Mouse (Mus musculus): ENCODE results near the gene Pdzrn4. TPM values are rescaled to one million over a fixed set of nuclear protein-coding genes. Genes with fewer than 3 reads are reported as not detected.

Gene Pdzrn4
- polyA plus RNA-seq, 1 experiment: 0.62 TPM

DNA sequence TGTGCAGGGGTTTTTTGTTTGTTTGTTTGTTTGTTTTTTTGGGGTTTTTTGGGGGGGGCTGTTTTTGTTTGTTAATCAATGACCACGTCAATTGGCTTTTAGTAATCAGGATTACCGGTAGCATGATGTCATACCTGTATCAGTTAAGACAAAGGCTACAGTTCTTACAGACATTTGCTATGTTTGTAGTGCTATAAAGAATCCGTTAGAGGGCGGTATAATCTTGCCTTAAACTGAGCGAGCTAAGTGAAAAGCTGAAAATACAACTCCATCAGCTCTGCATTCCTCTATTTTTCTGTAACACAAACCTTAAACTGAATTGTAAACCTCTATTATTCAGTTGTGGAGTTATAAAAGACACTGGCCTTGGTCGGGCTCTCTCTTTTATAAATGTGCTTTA is 37.9 kb downstream of the Pdzrn4 start:
- TF ChIP-seq POLR2A (IDR thresholded peaks at IDR 0.05; ENCODE audit: control insufficient read depth, extremely low read depth, insufficient read depth, low read length, poor library complexity) (no peak), CTCF (IDR thresholded peaks at IDR 0.05; ENCODE audit: borderline replicate concordance, control insufficient read depth, extremely low read depth, insufficient read depth, low read length, poor library complexity) (no peak)
- DNase-seq: no peak
- no peak overlapping the region for H3K27ac ChIP-seq (ENCODE audit: control insufficient read depth, insufficient read depth, low read length)
- no peak overlapping the region for H3K4me3 ChIP-seq (ENCODE audit: control insufficient read depth, insufficient read depth, low read length)
- no peaks in the 10 kb centered on the region for H3K27me3 ChIP-seq (ENCODE audit: control insufficient read depth, insufficient read depth, low read length)
- no peaks in the 10 kb centered on the region for H3K36me3 ChIP-seq (ENCODE audit: control insufficient read depth, insufficient read depth, low read length)
- no peaks in the 10 kb centered on the region for H3K4me1 ChIP-seq (replicated peaks; ENCODE audit: control insufficient read depth, insufficient read depth, low read length)
- WGBS: 11% methylated on average over 6 of the region's 6 CpGs

DNA sequence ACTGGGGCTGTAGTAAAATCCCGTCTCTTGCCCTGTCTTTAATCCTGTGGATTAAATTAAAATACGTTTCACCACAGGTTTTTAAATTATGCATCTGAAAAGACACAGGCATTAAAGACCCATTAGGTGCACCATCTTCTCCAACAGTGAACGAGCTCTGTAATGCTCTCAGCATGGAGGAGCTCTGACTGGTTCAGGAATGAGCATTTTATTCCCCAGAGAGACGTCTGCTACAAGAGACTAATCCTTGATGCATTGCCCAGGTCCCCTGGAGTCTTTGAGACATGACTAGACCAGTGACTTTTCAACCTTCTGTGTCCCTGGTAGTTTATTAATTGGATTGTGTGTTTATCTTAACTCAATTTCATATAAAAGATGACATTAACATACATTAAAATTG is 38.6 kb downstream of the Pdzrn4 start:
- WGBS: 82% methylated on average over 4 of the region's 4 CpGs
- H3K27ac ChIP-seq (ENCODE audit: control insufficient read depth, insufficient read depth, low read length): no peak overlapping the region
- no peaks in the 10 kb centered on the region for H3K27me3 ChIP-seq (ENCODE audit: control insufficient read depth, insufficient read depth, low read length)
- H3K4me1 ChIP-seq (replicated peaks; ENCODE audit: control insufficient read depth, insufficient read depth, low read length): no peaks in the 10 kb centered on the region
- no peaks in the 10 kb centered on the region for H3K36me3 ChIP-seq (ENCODE audit: control insufficient read depth, insufficient read depth, low read length)
- H3K4me3 ChIP-seq (ENCODE audit: control insufficient read depth, insufficient read depth, low read length): no peak overlapping the region
- TF ChIP-seq CTCF (IDR thresholded peaks at IDR 0.05; ENCODE audit: borderline replicate concordance, control insufficient read depth, extremely low read depth, insufficient read depth, low read length, poor library complexity) (no peak), POLR2A (IDR thresholded peaks at IDR 0.05; ENCODE audit: control insufficient read depth, extremely low read depth, insufficient read depth, low read length, poor library complexity) (no peak)
- DNase-seq: no peak

DNA sequence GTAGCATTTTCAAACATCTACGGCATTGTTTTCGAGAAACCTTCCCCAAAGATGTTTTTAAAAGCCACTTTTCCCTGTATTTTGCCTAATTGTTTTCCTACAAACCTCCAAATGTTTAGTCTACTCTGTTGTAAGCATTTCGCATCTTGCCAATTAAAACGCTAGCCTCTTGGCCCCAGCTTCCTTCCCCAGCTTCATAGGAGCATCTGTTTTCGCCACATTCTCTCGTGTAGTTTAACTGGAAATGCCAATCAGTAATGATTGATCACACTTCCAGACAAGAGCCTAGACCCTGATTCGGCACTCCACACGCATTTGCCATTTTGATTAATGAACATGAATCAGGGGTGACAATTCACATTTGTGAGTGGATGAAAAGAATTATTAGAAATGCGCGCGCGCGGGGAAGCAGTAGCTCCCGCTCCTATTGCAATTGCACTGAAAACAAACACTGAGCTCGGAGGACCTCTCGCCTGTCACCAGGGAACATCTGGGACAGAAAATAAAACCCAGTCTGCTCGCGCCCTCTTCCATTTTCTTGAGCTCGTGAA is 45.0 kb downstream of the Pdzrn4 start:
- 86% methylated on average over 19 of the region's 19 CpGs for WGBS
- H3K27me3 ChIP-seq (ENCODE audit: control insufficient read depth, insufficient read depth, low read length): no peaks in the 10 kb centered on the region
- TF ChIP-seq CTCF (IDR thresholded peaks at IDR 0.05; ENCODE audit: borderline replicate concordance, control insufficient read depth, extremely low read depth, insufficient read depth, low read length, poor library complexity) (no peak), POLR2A (IDR thresholded peaks at IDR 0.05; ENCODE audit: control insufficient read depth, extremely low read depth, insufficient read depth, low read length, poor library complexity) (no peak)
- no peaks in the 10 kb centered on the region for H3K4me1 ChIP-seq (replicated peaks; ENCODE audit: control insufficient read depth, insufficient read depth, low read length)
- no peak for DNase-seq
- H3K4me3 ChIP-seq (ENCODE audit: control insufficient read depth, insufficient read depth, low read length): no peak overlapping the region
- no peaks in the 10 kb centered on the region for H3K36me3 ChIP-seq (ENCODE audit: control insufficient read depth, insufficient read depth, low read length)
- H3K27ac ChIP-seq (ENCODE audit: control insufficient read depth, insufficient read depth, low read length): no peak overlapping the region

DNA sequence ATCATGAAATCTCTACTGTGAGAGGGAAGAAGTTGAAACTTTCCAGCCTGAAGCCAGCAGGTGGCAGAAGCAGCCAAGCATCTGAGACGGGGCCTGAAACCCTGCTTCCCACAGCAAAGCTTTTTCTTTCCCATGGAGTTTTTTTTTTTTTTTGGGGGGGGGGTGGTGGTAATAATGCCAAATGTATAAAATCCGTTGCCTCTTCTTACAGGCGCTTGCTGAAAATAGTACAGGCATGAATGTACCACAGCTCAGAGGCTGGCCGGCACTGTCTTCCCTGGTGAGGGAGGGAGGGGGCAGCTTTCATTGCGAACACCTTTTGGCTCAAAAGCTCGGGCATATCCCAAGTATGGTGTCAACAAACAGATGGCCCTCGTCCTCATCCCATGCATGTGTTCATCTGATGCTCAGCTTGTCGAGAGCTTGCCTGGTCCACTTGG is 51.0 kb downstream of the Pdzrn4 start:
- 59% methylated on average over 8 of the region's 8 CpGs for WGBS
- Histone ChIP-seq H3K36me3 (ENCODE audit: control insufficient read depth, insufficient read depth, low read length) (no peaks in the 10 kb centered on the region), H3K4me1 (replicated peaks; ENCODE audit: control insufficient read depth, insufficient read depth, low read length) (no peaks in the 10 kb centered on the region), H3K27me3 (ENCODE audit: control insufficient read depth, insufficient read depth, low read length) (no peaks in the 10 kb centered on the region), H3K4me3 (ENCODE audit: control insufficient read depth, insufficient read depth, low read length) (no peak overlapping the region), H3K27ac (ENCODE audit: control insufficient read depth, insufficient read depth, low read length) (no peak overlapping the region)
- TF ChIP-seq POLR2A (IDR thresholded peaks at IDR 0.05; ENCODE audit: control insufficient read depth, extremely low read depth, insufficient read depth, low read length, poor library complexity) (no peak), CTCF (IDR thresholded peaks at IDR 0.05; ENCODE audit: borderline replicate concordance, control insufficient read depth, extremely low read depth, insufficient read depth, low read length, poor library complexity) (no peak)
- no peak for DNase-seq

DNA sequence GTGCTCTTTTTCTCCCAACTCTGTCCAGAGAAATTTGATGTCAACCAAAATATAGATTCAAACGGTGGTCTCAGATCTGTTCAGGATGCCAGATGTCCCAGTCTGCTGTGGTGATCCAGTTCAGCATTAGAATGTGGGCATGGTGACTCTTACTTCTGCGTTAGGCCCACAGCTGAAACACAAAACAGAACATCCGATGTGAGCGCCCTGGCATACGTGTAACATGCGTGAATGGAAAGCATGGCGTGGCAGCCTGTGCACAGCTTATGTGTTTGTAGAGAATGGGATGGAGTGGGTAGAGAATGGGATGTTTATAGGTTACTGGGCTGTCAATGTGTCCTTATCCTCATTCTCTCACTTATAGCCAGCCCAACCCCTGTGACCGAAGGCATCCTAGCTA is 52.4 kb downstream of the Pdzrn4 start:
- TF ChIP-seq CTCF (IDR thresholded peaks at IDR 0.05; ENCODE audit: borderline replicate concordance, control insufficient read depth, extremely low read depth, insufficient read depth, low read length, poor library complexity) (no peak), POLR2A (IDR thresholded peaks at IDR 0.05; ENCODE audit: control insufficient read depth, extremely low read depth, insufficient read depth, low read length, poor library complexity) (no peak)
- no peaks in the 10 kb centered on the region for H3K4me1 ChIP-seq (replicated peaks; ENCODE audit: control insufficient read depth, insufficient read depth, low read length)
- DNase-seq: no peak
- H3K27ac ChIP-seq (ENCODE audit: control insufficient read depth, insufficient read depth, low read length): no peak overlapping the region
- H3K36me3 ChIP-seq (ENCODE audit: control insufficient read depth, insufficient read depth, low read length): no peaks in the 10 kb centered on the region
- no peaks in the 10 kb centered on the region for H3K27me3 ChIP-seq (ENCODE audit: control insufficient read depth, insufficient read depth, low read length)
- 96% methylated on average over 8 of the region's 8 CpGs for WGBS
- H3K4me3 ChIP-seq (ENCODE audit: control insufficient read depth, insufficient read depth, low read length): no peak overlapping the region

DNA sequence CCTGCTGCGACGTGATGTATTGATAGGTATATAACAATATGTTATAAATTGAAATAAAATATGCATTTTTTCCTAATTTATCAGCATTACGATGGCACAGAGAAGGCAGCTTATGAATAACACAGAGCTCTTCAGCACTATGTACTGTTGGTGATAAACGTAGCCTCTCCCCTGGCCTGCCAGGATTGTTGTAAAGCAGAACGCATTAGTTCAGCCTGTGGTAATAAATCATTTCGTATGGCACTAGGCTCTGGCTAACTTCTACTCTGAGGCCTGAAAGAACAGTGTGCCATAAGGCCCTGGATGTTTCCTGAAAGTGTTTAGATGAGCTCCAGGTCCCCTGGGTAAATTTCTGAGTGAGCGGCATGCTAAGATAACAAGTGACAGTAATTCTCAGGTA is 55.9 kb downstream of the Pdzrn4 start:
- H3K4me1 ChIP-seq (replicated peaks; ENCODE audit: control insufficient read depth, insufficient read depth, low read length): no peaks in the 10 kb centered on the region
- no peak for TF ChIP-seq POLR2A (IDR thresholded peaks at IDR 0.05; ENCODE audit: control insufficient read depth, extremely low read depth, insufficient read depth, low read length, poor library complexity)
- no peak for TF ChIP-seq CTCF (IDR thresholded peaks at IDR 0.05; ENCODE audit: borderline replicate concordance, control insufficient read depth, extremely low read depth, insufficient read depth, low read length, poor library complexity)
- no peak overlapping the region for H3K27ac ChIP-seq (ENCODE audit: control insufficient read depth, insufficient read depth, low read length)
- 76% methylated on average over 7 of the region's 7 CpGs for WGBS
- no peaks in the 10 kb centered on the region for H3K36me3 ChIP-seq (ENCODE audit: control insufficient read depth, insufficient read depth, low read length)
- no peak for DNase-seq
- H3K4me3 ChIP-seq (ENCODE audit: control insufficient read depth, insufficient read depth, low read length): no peak overlapping the region
- no peaks in the 10 kb centered on the region for H3K27me3 ChIP-seq (ENCODE audit: control insufficient read depth, insufficient read depth, low read length)

DNA sequence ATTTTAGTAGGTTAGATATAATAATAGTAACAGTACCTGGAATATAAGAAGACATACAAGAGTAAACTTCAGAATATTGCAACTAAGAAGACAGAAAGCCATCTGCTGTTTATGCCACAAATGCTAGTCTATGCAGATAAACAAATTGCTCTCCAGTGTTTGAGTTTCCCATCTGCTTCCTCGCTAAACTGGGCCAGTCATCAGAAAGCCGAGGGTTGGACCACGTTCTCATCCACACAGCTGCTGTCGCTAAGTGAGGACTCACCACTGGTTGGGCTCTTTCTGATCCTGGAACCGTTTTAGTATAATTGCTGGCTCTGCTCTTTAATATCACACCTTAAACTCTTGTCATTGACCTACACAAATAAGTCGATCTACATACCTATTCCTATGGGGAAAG is 85.5 kb downstream of the Pdzrn4 start:
- 87% methylated on average over 6 of the region's 6 CpGs for WGBS
- H3K27ac ChIP-seq (ENCODE audit: control insufficient read depth, insufficient read depth, low read length): no peak overlapping the region
- no peak overlapping the region for H3K4me3 ChIP-seq (ENCODE audit: control insufficient read depth, insufficient read depth, low read length)
- DNase-seq: no peak
- TF ChIP-seq CTCF (IDR thresholded peaks at IDR 0.05; ENCODE audit: borderline replicate concordance, control insufficient read depth, extremely low read depth, insufficient read depth, low read length, poor library complexity) (no peak), POLR2A (IDR thresholded peaks at IDR 0.05; ENCODE audit: control insufficient read depth, extremely low read depth, insufficient read depth, low read length, poor library complexity) (no peak)
- no peaks in the 10 kb centered on the region for H3K4me1 ChIP-seq (replicated peaks; ENCODE audit: control insufficient read depth, insufficient read depth, low read length)
- H3K36me3 ChIP-seq (ENCODE audit: control insufficient read depth, insufficient read depth, low read length): no peaks in the 10 kb centered on the region
- no peaks in the 10 kb centered on the region for H3K27me3 ChIP-seq (ENCODE audit: control insufficient read depth, insufficient read depth, low read length)
